Mouse (Mus musculus): ENCODE results near the gene Hip1.

DNA sequence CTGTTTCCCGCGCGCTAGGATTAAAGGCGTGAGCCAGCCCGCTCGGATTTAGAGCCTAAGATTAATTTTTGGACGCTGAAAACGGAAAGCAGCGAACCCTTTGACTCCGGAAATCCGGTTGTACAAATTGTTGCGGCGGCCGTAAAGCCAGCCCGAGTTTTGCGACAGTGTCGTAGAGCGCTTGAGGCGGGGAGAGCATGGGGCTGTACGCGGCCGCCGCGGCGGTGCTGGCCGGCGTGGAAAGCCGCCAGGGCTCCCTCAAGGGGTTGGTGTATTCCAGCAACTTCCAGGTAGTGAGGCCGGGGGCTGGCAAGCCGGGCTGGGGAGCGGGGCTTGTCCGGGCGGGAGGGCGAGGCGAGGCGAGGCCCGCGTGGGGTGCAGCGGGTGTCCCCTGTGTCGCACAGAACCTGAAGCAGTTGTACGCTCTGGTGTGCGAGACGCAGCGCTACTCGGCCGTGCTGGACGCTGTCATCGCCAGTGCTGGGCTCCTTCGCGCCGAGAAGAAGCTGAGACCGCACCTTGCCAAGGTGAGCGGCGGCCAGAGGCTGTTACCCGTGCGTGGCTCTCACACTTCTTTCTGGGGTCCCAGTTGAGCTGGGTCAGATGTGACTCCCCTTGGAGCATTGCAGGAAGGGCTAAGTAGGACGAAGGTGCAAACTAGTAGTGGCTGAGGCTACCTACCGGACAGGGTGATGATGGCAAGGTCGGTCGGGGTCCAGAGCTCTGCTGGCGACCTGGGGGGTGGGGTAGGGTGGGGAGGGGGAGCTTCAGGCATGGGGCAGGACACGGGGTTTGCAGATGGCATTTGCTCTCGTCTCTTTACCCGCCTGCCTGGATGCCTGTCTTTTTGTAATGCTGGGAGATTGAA lies 174.9 kb downstream of the Hip1 start, which contains the start of gene Nsun5:
- TF ChIP-seq SMC3 (IDR thresholded peaks at IDR 0.05; ENCODE audit: low read depth, low read length) (no peak), CTCF (IDR thresholded peaks at IDR 0.05 in 2 of 3, conservative IDR thresholded peaks at IDR 0.05 in 1 of 3; ENCODE audit: control insufficient read depth in 1 of 3, insufficient read depth in 1 of 3, low read depth in 2 of 3, low read length in 3 of 3, poor library complexity in 1 of 3, severe bottlenecking in 1 of 3) (no peak), USF1 (IDR thresholded peaks at IDR 0.05; ENCODE audit: low read depth, low read length) (no peak), ZKSCAN1 (IDR thresholded peaks at IDR 0.05; ENCODE audit: low read depth, low read length) (no peak), NRF1 (IDR thresholded peaks at IDR 0.05; ENCODE audit: insufficient read depth, low read depth, low read length, poor library complexity, severe bottlenecking) (no peak), POLR2A (IDR thresholded peaks at IDR 0.05; ENCODE audit: control insufficient read depth in 1 of 2, insufficient read depth in 1 of 2, low read depth in 1 of 2, low read length in 2 of 2, poor library complexity in 1 of 2) (peak; percentile 87 to 96), CHD1 (IDR thresholded peaks at IDR 0.05; ENCODE audit: low read depth, low read length) (no peak), MXI1 (IDR thresholded peaks at IDR 0.05; ENCODE audit: low read depth, low read length) (peak; percentile 91), MAX (IDR thresholded peaks at IDR 0.05; ENCODE audit: low read length) (peak; percentile 72), ZNF384 (IDR thresholded peaks at IDR 0.05; ENCODE audit: low read depth, low read length) (no peak), RAD21 (IDR thresholded peaks at IDR 0.05; ENCODE audit: low read depth, low read length) (no peak), E2F4 (IDR thresholded peaks at IDR 0.05; ENCODE audit: borderline replicate concordance, low read depth, low read length) (no peak), POLR2AphosphoS5 (IDR thresholded peaks at IDR 0.05; ENCODE audit: borderline replicate concordance, low read depth, low read length) (no peak)

All from MEL (cell line).